Mouse (Mus musculus) heart, embryonic 13.5 days (tissue): ENCODE measurements at regions not wholly inside any gene's neighbourhood (a gene's known extent, or its start where the extent isn't known, plus 50 kb on each side); places are given as distances from the start of the nearest gene placed in this dataset.

Source experiments
- ATAC-seq: fragments of 200-750 bp; cut with Nextera tagmentation; 2 replicates; pipeline ENCODE4 v1.8.0; 2017; ENCODE audit warnings: moderate TSS enrichment; ENCODE audit not compliant: insufficient number of reproducible peaks, low FRiP score, low TSS enrichment; ENCODE audit errors: extremely low read depth
- H3K27ac ChIP-seq: fragments of 300-500 bp; sonication (generic); replicated peaks from 2 replicates; pipeline ENCODE4 v1.5.1; 2015; ENCODE audit warnings: moderate library complexity, mild to moderate bottlenecking, inconsistent platforms
- H3K27me3 ChIP-seq: fragments of 300-500 bp; sonication (generic); replicated peaks from 2 replicates; pipeline ENCODE4 v1.6.1; 2015; ENCODE audit warnings: mild to moderate bottlenecking, inconsistent platforms
- H3K36me3 ChIP-seq: fragments of 300-500 bp; sonication (generic); 2 replicates; pipeline ENCODE4 v1.6.1; 2015; ENCODE audit warnings: mild to moderate bottlenecking, inconsistent platforms
- H3K4me1 ChIP-seq: fragments of 300-500 bp; sonication (generic); 2 replicates; pipeline ENCODE4 v1.6.1; 2015; ENCODE audit warnings: inconsistent platforms
- H3K4me2 ChIP-seq: fragments of 300-500 bp; sonication (generic); 2 replicates; pipeline ENCODE4 v1.6.1; 2015; ENCODE audit warnings: inconsistent platforms, mild to moderate bottlenecking, moderate library complexity
- H3K4me3 ChIP-seq: fragments of 300-500 bp; sonication (generic); 2 replicates; pipeline ENCODE4 v1.5.1; 2015; ENCODE audit warnings: moderate library complexity, mild to moderate bottlenecking, inconsistent platforms
- H3K9ac ChIP-seq: fragments of 300-500 bp; sonication (generic); 2 replicates; pipeline ENCODE4 v1.6.1; 2015; ENCODE audit warnings: inconsistent platforms, mild to moderate bottlenecking, moderate library complexity
- H3K9me3 ChIP-seq: fragments of 300-500 bp; sonication (generic); 2 replicates; pipeline ENCODE4 v1.6.1; 2016; ENCODE audit warnings: inconsistent platforms
- WGBS: fragments of 180-500 bp; shearing (Covaris S2); methylation state at CpG from one replicate; pipeline ENCODE4 v1.1.7; 2015; ENCODE audit warnings: mixed read lengths; 5-methylcytosine and 5-hydroxymethylcytosine counted together

GRCm38 (mm10) chr2:179265436-179265835 lies 176.8 kb upstream of the Cdh4 start:
- Histone ChIP-seq H3K9me3 (peaks cover 2% of the 10 kb centered on the region; the same call in 1 of the 2 replicates), H3K4me2 (no peak overlapping the region), H3K4me3 (no peak overlapping the region), H3K4me1 (no peaks in the 10 kb centered on the region), H3K36me3 (no peaks in the 10 kb centered on the region), H3K27ac (no peak overlapping the region), H3K27me3 (no peaks in the 10 kb centered on the region), H3K9ac (no peak overlapping the region)
- ATAC-seq = no peak
- WGBS = 49% methylated on average over 5 of the region's 5 CpGs

- Histone ChIP-seq H3K27me3 (no peaks in the 10 kb centered on the region), H3K9me3 (no peaks in the 10 kb centered on the region), H3K4me1 (no peaks in the 10 kb centered on the region), H3K4me3 (no peak overlapping the region), H3K27ac (no peak overlapping the region), H3K36me3 (no peaks in the 10 kb centered on the region), H3K9ac (no peak overlapping the region), H3K4me2 (no peak overlapping the region)
- 69% methylated on average over 15 of the region's 15 CpGs for WGBS
- ATAC-seq = no peak
Measured at GRCm38 (mm10) chr2:179277204-179277886, 164.9 kb upstream of the Cdh4 start.

- H3K27ac ChIP-seq = no peak overlapping the region
- H3K9me3 ChIP-seq = no peaks in the 10 kb centered on the region
- ATAC-seq = no peak
- no peaks in the 10 kb centered on the region for H3K27me3 ChIP-seq
- H3K4me2 ChIP-seq = no peak overlapping the region
- H3K9ac ChIP-seq = no peak overlapping the region
- H3K36me3 ChIP-seq = no peaks in the 10 kb centered on the region
- WGBS = 60% methylated on average over 4 of the region's 4 CpGs
- no peak overlapping the region for H3K4me3 ChIP-seq
- H3K4me1 ChIP-seq = no peaks in the 10 kb centered on the region
Measured at GRCm38 (mm10) chr2:179277887-179278282, 164.3 kb upstream of the Cdh4 start.

- Histone ChIP-seq H3K4me2 (no peak overlapping the region), H3K4me3 (no peak overlapping the region), H3K4me1 (no peaks in the 10 kb centered on the region), H3K9me3 (no peaks in the 10 kb centered on the region), H3K27me3 (no peaks in the 10 kb centered on the region), H3K27ac (no peak overlapping the region), H3K9ac (no peak overlapping the region), H3K36me3 (no peaks in the 10 kb centered on the region)
- no peak for ATAC-seq
- WGBS = 77% methylated on average over 6 of the region's 6 CpGs
Measured at GRCm38 (mm10) chr2:179282276-179282675, 160.0 kb upstream of the Cdh4 start.

GRCm38 (mm10) chr2:179290394-179290793 lies 151.8 kb upstream of the Cdh4 start:
- no peak for ATAC-seq
- H3K36me3 ChIP-seq = no peaks in the 10 kb centered on the region
- H3K27ac ChIP-seq = no peak overlapping the region
- no peaks in the 10 kb centered on the region for H3K9me3 ChIP-seq
- no peaks in the 10 kb centered on the region for H3K27me3 ChIP-seq
- no peak overlapping the region for H3K9ac ChIP-seq
- H3K4me1 ChIP-seq = no peaks in the 10 kb centered on the region
- WGBS = 61% methylated on average over 5 of the region's 5 CpGs
- H3K4me2 ChIP-seq = no peak overlapping the region
- H3K4me3 ChIP-seq = no peak overlapping the region

GRCm38 (mm10) chr2:179291046-179291563 lies 151.1 kb upstream of the Cdh4 start:
- no peaks in the 10 kb centered on the region for H3K9me3 ChIP-seq
- H3K36me3 ChIP-seq = no peaks in the 10 kb centered on the region
- H3K27me3 ChIP-seq = no peaks in the 10 kb centered on the region
- WGBS = 76% methylated on average over 1 of the region's 1 CpGs
- H3K4me1 ChIP-seq = no peaks in the 10 kb centered on the region
- no peak overlapping the region for H3K9ac ChIP-seq
- ATAC-seq = no peak
- no peak overlapping the region for H3K4me2 ChIP-seq
- no peak overlapping the region for H3K27ac ChIP-seq
- H3K4me3 ChIP-seq = no peak overlapping the region

- Histone ChIP-seq H3K9ac (no peak overlapping the region), H3K27me3 (no peaks in the 10 kb centered on the region), H3K4me2 (no peak overlapping the region), H3K36me3 (no peaks in the 10 kb centered on the region), H3K4me3 (no peak overlapping the region), H3K9me3 (no peaks in the 10 kb centered on the region), H3K27ac (no peak overlapping the region), H3K4me1 (no peaks in the 10 kb centered on the region)
- no peak for ATAC-seq
- 86% methylated on average over 8 of the region's 8 CpGs for WGBS
Measured at GRCm38 (mm10) chr2:179291958-179292357, 150.3 kb upstream of the Cdh4 start.

- WGBS = 59% methylated on average over 4 of the region's 4 CpGs
- no peaks in the 10 kb centered on the region for H3K36me3 ChIP-seq
- no peak overlapping the region for H3K9ac ChIP-seq
- no peak for ATAC-seq
- no peaks in the 10 kb centered on the region for H3K27me3 ChIP-seq
- H3K4me2 ChIP-seq = no peak overlapping the region
- no peak overlapping the region for H3K4me3 ChIP-seq
- no peak overlapping the region for H3K27ac ChIP-seq
- no peaks in the 10 kb centered on the region for H3K9me3 ChIP-seq
- H3K4me1 ChIP-seq = no peaks in the 10 kb centered on the region
Measured at GRCm38 (mm10) chr2:179292566-179292965, 149.7 kb upstream of the Cdh4 start.

GRCm38 (mm10) chr2:179293114-179293513 lies 149.1 kb upstream of the Cdh4 start:
- Histone ChIP-seq H3K27me3 (no peaks in the 10 kb centered on the region), H3K4me1 (no peaks in the 10 kb centered on the region), H3K27ac (no peak overlapping the region), H3K9me3 (no peaks in the 10 kb centered on the region), H3K36me3 (no peaks in the 10 kb centered on the region), H3K9ac (no peak overlapping the region), H3K4me3 (no peak overlapping the region), H3K4me2 (no peak overlapping the region)
- no peak for ATAC-seq
- WGBS = 80% methylated on average over 8 of the region's 8 CpGs

GRCm38 (mm10) chr2:179297057-179297456 lies 145.2 kb upstream of the Cdh4 start:
- H3K36me3 ChIP-seq = no peaks in the 10 kb centered on the region
- no peak overlapping the region for H3K4me3 ChIP-seq
- no peak overlapping the region for H3K27ac ChIP-seq
- ATAC-seq = no peak
- H3K4me2 ChIP-seq = no peak overlapping the region
- no peaks in the 10 kb centered on the region for H3K27me3 ChIP-seq
- no peaks in the 10 kb centered on the region for H3K4me1 ChIP-seq
- WGBS = 78% methylated on average over 9 of the region's 9 CpGs
- H3K9ac ChIP-seq = no peak overlapping the region
- H3K9me3 ChIP-seq = no peaks in the 10 kb centered on the region

- no peaks in the 10 kb centered on the region for H3K9me3 ChIP-seq
- 21% methylated on average over 8 of the region's 8 CpGs for WGBS
- H3K4me2 ChIP-seq = no peak overlapping the region
Measured at GRCm38 (mm10) chr2:179303765-179304164, 138.5 kb upstream of the Cdh4 start.

GRCm38 (mm10) chr2:179307286-179307931 lies 134.8 kb upstream of the Cdh4 start:
- no peak for ATAC-seq
- 20% methylated on average over 11 of the region's 11 CpGs for WGBS

More at GRCm38 (mm10) chr2:179303765-179304164, 138.5 kb upstream of the Cdh4 start:
- no peaks in the 10 kb centered on the region for H3K36me3 ChIP-seq
- ATAC-seq = no peak
- H3K4me3 ChIP-seq = no peak overlapping the region
- no peak overlapping the region for H3K9ac ChIP-seq
- peaks cover 13% of the 10 kb centered on the region; the same call in 1 of the 2 replicates for H3K27me3 ChIP-seq
- H3K27ac ChIP-seq = no peak overlapping the region
- peaks cover 18% of the 10 kb centered on the region for H3K4me1 ChIP-seq

More at GRCm38 (mm10) chr2:179307286-179307931, 134.8 kb upstream of the Cdh4 start:
- Histone ChIP-seq H3K9me3 (no peaks in the 10 kb centered on the region), H3K27me3 (peaks cover 13% of the 10 kb centered on the region; the same call in 1 of the 2 replicates), H3K36me3 (no peaks in the 10 kb centered on the region), H3K4me1 (peaks cover 18% of the 10 kb centered on the region), H3K27ac (no peak overlapping the region), H3K4me3 (no peak overlapping the region), H3K9ac (no peak overlapping the region), H3K4me2 (no peak overlapping the region)
